Mouse (Mus musculus) megakaryocyte progenitor cell, adult 5-6 weeks (primary cell): Measurements from ENCODE around the gene Apon. TPM values are rescaled to one million over a fixed set of nuclear protein-coding genes. Genes with fewer than 3 reads are reported as not detected.
"Not testable (repeated sequence)": the region's sequence is repeated elsewhere in the genome, so short reads cannot be mapped to it uniquely, and the experiment has no call there.

Experiments used
- ATAC-seq: replicated peaks from 2 replicates; pipeline ENCODE4 v1.8.0; 2016; ENCODE audit warnings: mild to moderate bottlenecking, moderate TSS enrichment, inconsistent platforms; ENCODE audit not compliant: poor library complexity
- total RNA-seq, 2 experiments: library from RNA; stranded (forward) in 1 of 2; stranded (reverse) in 1 of 2; fragments of 157-497, 149-512 nt in 1 of 2; fragments of 200-1000 nt in 1 of 2; gene quantifications; 2 replicates each; pipeline versions ENCODE4 v1.2.3 to v1.2.4; 2015 to 2017

Gene Apon
- total RNA-seq (2015): 0.10 TPM in 1 of 2 replicates, not detected in the other
- total RNA-seq (2017): 0.08 and 0.20 TPM in 2 replicates

DNA sequence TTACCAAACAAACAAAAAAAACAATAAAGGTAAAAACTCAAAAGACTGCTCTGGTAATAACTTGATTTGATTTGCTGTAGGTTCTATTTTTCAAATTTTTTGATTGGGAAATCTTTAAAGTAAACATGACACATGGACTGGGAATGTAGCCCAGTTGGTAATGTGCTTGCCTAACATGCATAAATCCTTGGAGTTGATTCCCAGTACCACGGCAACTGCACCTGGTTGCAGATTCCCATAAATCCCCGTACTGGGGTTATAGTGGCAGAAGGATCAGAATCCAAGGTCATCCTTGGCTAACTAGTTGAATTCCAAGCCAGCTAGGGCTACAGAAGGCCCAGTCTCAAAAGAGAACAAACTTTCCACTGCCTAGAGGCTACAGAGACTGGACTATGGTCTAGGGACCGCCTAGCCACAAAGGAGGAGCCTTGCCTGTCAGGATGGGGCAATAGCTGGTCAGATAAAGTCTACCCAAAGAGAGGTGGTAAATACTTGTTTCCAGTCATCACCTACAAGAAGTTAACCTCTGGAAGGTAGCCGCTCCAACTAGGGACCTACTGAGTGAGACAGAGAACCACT, at the start of gene Apon:
Gene Apon (plus strand): TSS at position 420 of the 579 bp plus-strand sequence.
- ATAC-seq: no peak

DNA sequence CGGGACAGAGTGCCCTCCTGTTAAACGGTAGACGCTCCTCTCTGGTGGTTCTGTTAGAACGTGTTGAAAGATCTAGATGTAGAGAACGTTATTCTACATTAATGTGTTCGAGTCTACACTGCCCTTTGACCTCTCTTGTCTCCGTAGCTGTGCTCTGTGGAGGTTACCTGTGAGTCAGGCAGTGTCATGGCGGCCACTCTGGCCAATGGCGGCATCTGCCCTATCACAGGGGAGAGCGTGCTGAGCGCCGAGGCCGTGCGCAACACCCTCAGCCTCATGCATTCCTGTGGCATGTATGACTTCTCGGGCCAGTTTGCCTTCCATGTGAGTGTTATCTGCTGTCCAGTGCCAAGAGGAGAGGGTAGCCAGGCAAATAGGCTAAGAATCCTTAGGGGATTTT, 49.0 kb upstream of the Apon start:
- ATAC-seq: no peak

DNA sequence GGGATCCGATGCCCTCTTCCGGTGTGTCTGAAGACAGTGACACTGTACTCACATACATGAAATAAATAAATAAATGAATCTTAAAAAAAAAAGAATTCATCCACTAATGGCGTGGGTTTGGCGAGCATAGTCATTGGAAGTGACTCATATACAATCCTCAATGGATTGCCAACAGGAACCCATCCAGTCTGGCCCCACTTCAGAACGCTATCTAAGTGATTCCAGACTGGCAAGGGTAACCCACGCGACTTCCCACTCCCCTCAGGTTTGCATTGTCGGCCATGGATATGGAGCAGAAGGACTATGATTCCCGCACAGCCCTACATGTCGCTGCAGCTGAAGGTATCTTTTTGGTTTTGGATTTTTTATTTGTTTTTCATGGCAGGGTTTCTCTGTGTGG, 45.6 kb upstream of the Apon start:
- ATAC-seq: no peak

DNA sequence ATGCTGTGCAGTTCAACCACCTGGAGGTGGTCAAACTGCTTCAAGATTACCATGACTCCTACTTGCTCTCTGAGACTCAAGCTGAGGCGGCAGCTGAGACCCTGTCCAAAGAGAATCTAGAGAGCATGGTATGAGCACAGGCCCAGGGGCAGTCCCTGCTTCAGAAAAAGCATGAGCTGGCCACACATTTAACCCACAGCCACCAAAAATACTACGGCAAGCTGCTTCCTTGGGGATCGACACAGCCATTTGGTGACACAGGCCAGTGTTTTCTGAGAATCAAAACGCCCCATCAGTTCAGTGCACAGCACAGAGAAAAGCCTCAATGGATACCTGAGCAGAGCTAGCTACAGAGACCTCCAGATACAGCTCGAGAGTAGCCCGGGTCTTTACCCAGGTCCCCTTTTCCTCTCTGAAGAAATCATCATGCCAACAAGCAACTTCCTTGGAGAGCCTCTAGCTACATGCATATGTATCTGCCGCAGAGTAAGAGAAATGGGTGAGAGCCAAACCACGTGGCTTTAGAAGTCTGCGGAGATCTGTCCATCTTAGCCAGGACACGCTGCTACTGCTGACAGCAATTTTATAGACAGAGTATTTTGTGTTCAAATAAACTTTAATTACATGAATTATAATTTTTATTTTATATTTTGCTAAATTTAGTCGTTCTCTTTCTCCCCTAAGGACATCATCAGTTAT, 44.4 kb upstream of the Apon start:
- ATAC-seq: no peak

DNA sequence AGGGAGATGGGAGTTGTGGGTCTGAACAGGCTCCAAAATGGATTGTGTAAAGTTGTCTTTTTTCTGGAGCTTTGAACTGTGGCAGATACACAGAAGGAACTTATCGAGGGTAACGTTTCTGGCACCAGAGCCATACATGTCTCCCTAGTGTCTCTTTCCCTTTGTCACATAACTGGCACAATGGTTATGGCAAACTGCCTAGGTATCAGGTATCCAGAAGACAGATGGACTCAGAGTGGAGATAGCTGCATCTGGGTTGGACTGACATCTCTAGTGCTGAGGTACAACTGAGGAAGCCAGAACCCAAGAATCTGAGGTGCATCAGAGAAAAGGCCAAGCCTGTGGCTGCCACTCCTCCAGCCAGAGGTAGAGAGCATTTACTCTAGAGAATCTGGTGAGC, 43.8 kb upstream of the Apon start:
- ATAC-seq: peak; percentile 49

DNA sequence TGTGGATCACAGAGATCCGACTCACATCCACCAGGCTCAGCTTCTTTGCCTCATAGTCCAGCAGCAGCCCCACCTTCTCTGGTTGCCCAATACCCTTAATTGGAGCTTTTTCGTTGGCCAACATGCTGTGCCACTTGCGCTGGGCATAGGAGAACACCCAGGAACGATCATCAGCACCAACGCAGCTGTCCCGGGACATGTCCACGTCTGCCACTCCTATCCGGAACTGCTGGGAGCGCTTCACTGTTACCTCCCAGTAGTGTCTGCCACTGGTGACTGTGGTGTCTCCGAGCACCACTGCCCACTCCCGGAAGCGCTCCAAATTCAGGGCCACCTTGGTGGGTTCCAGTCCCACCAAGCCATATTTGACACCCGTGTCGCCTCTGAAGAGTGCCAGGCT, 42.9 kb upstream of the Apon start:
- peak; percentile 21 for ATAC-seq

DNA sequence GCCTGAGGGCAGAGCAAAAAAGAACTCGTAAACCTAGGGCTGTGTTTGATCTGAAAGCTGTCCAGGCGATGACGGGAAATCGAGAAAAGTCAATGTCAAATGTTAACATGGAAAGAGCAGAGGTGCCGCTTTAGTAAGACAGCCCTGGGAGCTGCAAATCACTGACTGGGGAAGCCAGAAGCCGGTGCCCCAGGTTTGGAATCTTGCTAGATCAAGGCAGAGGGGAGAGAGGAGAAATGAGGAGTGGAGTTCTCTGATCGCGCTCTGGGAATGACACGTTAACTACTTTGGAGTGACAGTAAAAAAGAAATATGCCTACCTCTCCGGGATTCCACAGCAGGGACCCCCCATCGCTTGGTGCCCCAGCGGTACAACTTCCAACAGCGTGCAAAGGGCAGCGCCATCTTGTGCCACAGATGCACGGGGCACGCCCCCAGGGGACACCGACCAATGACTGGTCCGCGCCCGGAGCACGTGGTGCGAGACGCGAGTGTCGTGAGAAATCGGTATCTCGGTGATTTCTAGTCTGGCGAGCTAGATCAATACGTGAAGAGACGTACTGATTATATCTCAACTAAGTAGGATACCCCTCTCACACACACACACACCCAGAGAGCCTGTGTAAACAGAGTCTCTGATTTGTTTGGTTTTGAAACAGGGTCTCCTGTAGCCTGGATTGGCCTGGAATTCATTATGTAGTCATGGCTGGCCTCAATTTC, 42.3 kb upstream of the Apon start, which contains the start of gene Spryd4:
Gene Spryd4 (minus strand): TSS at position 418 of the 719 bp plus-strand sequence.
- peak; percentile 83 for ATAC-seq

DNA sequence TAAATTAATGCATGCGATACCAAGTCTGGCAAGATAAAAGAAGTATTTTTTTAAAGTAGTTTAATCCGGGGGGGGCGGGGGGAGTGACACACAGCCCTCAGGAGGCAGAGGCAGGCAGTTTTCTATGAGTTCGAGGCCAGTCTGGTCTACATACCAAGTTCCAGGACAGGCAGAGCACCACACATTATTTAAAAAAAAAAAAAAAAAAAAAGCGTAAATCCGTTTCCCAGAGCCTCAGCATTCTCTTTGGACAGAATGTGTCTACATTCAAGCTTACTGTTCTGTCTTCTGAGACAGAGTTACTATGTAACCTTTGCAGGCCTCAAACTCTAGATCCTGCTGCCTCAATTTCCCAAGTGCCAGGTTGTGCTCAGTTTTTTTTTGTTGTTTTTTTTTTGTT, 41.7 kb upstream of the Apon start:
- no peak for ATAC-seq

DNA sequence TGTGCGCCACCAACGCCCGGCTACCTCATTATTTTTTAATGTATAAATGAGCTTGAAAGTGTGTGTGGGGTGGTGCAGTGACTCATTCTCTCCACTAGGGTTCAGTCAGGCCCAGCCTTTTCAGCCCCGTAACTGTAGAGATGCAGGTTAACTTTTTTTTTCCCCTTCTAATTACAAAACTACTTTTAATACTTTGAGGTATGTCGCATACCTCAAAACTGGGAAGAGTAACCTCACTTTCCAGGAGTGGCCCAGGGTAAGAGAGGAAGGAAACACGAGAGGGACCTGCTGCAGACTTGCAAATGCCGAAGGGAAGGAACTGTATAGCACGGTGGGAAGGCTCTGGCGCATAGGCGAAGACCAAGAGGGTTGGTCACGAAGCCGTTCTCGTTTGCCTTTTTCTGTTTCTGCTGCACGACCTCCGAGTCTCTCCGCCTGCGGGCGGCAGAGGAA, 41.0 kb upstream of the Apon start:
- ATAC-seq: peak; percentile 67

DNA sequence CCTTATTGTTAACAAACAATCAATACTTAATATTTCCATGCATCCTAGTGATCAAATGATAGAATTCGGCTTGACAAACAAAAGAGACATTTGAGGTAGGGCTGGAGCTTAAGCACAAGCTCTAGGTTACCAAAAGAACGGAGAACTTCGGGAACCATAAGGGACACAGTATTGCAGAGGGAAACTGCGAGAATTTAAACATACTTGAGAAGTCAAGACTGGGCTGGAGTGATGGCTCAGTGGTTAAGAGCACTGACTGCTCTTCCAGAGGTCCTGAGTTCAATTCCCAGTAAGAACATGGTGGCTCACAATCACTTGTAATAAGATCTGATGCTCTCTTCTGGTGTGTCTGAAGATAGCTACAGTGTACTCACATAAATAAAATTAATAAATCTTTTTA, 39.8 kb upstream of the Apon start:
- ATAC-seq: not testable (repeated sequence)

DNA sequence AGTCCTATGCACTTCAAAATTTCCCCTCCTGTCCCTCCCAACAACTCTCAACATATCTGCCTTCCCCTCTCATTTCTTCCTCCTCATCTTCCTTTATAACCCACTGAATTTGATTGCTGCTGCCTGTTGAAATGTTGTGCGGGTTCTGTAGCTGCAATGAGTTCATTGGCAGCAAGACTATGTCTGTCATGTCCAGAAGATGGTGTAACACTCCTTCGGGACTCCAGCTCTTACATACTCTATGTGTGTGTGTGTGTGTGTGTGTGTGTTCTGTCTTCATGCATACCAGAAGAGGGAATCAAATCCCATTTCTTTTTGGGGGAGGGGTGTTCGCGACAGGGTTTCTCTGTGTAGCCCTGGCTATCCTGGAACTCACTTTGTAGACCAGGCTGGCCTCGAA, 38.9 kb upstream of the Apon start:
- ATAC-seq: no peak

DNA sequence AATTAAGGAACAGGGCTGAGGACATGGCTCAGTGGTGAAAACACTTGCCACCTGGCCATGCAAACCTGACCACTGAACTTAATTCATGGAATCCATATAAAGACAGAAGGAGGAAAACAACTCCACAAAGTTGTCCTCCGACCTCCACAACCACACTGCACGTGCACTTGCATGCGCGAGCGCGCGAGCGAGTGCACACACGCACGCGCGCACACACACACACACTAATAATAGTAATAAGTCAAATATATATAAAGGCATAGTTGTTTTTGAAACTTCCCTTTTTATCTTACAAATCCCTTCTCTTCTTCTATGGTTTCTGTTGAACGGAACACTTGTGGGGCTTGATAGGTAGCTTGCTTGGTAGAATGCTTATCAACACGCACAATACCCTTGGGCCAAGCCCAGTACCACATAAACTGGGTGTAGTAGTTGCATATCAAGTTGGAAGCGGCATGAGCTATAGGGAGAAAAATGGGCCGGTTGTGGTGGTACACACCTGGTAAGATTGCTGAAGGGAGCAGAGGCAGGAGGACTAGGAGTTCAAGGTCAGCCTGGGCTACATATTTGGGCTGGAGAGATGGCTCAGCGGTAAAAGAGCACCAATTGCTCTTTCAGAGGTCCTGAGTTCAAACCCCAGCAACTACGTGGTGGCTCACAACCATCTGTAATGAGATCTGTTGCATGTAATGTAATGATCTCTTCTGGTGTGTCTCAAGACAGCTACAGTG, 35.3 kb upstream of the Apon start:
- peak; percentile 93 for ATAC-seq

DNA sequence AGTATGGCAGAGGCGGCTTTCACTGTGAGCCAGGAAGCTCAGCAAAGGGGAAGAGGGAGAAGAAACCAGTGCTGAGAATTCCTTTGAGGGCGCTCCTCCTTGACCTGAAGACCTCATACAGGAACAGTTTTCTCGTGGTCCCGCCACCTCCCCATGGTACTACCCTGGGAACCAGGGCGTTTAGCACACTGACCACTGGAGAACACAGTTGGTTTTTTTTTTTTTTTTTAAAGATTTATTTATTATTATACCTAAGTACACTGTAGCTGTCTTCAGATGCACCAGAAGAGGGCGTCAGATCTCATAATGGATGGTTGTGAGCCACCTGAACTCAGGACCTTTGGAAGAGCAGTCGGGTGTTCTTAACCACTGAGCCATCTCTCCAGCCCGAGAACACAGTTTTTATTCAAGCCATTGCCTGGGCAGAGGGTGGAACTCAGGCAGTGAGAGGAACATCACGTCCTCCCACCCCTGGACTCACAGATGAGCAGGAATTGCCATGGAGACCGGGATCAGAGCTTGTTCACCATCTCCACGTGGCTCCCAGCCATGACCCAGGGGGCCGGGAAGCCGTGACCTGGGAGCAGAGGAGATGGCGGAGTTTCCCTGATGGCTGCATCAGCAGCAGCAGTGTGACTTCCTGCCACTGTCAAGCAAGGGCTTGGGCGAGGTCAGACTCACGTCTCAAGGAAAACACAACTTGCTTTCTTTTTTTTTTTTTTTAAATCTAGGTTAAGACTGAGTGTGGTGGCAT, 32.2 kb upstream of the Apon start:
- no peak for ATAC-seq

DNA sequence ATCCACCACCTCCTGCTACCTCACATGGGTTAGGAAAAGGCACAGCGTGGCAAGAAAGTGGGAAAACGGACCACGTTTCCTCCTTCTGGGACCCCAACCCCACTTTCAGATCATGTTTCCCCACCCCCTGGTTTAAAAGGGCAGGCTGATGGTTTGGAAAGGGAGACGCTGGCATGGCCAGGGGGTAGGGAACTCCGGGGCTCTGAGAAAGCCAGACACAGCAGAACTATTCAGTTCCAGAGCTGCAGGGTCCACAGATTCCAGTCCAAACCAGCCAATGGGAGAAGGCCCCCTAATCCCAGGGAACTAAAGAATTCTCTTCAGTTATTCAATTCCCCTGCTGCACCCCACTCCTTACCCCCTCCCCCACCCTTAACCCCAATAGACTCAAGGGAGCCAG, 28.8 kb upstream of the Apon start:
- no peak for ATAC-seq

DNA sequence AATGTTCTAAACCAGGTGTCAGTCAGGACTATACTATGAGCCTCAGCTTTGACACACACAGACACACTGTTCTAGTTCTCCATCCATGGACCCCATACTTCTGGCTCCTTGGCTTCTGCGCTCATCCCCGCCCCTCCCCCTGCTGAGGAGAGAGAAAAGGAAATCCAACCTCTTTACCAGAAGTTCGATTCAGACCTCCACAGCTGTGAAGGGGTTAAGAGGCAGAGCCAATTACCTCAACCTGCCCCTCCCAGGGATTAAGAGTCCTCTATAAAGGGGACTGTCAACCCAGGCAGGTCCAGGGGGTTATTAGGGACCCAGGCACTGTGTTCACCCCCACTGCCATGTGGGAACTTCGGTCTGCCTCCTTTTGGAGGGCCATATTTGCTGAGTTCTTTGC, 28.4 kb upstream of the Apon start, which contains the start of gene Mip:
Gene Mip (plus strand): TSS at position 301 of the 400 bp plus-strand sequence.
- ATAC-seq: no peak

DNA sequence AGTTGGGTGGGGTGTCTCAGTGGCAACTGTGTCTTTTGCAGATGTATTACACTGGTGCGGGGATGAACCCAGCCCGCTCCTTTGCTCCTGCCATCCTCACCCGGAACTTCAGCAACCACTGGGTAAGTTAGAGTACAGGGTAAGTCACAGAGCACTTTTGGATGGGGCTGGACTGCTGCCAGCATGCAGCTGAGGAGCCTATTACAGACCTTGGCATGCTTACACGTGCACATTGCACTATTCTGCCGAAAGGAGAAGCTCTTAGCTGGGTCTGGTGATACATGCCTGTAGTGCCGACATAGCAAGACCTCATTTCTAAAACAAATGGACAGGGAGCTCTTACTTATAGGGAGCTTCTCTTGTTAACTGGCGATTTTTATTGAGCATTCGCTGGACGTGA, 26.3 kb upstream of the Apon start:
- peak; percentile 13; the same call in 1 of the 2 replicates for ATAC-seq

DNA sequence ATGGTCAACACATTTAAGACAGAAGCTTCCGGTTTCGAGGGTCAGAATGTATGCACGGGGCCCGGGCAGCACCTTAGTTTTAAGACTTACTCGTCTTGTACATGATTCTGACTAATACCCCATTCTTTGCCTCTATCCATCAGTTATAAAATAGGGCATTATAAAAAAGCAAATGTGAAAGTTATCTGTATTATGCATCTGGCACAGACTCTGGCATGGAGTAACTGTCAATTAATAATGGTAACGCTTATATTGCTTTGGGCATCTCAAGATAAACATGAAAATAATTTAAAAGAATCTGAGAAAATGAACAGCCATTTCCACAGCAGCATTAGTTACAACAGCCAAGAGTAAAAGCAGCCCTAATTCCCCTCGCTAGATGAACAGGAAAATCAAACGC, 25.9 kb upstream of the Apon start:
- no peak for ATAC-seq

DNA sequence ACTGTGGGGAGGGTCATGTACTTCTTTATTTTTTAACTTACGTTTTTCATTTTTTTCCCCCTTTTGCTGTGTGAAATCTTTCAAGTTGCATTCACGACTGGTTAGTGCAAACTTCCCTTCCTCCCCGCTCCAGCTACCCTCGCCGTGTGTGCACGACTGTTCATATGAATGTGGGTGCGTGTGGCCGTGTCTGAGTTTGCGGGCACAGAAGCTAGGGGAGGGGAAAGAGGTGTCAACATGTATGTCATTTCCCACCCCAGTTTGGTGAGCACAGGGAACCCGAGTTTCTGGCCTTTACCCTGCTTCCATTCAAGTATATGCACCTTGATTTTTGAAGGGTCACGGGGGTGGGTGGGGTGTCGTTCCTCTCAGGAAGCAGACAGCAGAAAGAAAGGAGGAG, 23.3 kb upstream of the Apon start:
- no peak for ATAC-seq

DNA sequence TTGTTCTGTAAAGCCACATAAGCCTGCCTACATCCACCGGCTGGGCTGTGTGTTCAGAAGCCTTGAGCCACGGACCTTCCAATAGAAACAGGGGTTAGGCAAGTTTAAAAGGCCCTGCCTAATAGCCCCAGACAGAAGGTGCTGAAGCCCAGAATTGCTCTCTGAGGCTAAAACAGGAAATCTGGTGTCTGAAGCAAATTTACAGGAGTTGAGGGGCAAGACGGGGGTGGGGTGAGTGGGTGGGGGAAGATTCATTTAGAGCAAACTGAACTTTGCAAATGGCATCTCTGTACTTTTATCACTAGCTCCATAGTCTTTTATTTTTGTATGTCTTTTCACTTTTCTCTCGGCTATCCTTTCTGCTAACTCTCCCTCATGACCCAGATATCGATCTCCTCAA, 22.8 kb upstream of the Apon start:
- 0 out of 2 replicates have a peak, but pooled peaks have one; percentile 8 for ATAC-seq

DNA sequence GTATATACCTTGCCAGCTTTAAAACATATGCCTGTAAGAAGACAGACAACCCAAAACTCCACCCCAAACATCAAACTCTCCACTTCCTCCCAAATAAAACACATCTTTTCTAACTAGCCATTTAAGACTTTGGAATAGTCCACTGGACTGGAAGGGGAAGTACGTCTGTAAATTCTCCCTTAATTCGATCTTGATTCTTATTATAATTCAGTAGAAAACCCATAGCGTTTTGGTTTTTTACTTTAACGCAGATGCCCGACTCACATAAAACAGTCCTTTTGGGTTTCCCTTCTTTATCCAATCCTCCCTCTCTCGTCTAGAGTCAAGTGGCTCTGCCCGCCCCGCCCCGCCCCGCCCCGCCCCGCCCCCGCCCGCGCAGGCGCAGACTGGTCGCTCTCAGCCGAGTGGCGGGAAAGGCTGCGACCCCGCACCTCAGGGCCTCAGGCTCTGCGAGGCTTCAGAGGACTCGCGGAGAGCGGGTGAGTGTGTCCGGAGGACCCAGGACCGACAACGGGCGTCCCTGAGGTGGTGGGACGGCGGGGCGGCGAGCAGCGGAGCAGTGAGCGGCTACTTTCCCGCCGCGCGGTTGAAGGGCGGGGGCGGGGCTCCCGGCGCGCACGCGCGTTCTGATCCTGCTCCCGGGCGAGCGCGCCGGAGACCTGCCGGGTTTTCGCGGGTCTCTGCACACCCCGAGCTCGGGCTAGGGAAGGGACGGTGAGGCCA, 22.0 kb upstream of the Apon start, which contains the start of gene Timeless:
Gene Timeless (plus strand): TSS at position 369 of the 723 bp plus-strand sequence.
- ATAC-seq: peak; percentile 42
